Mouse (Mus musculus) erythroblast, embryonic 14.5 days (primary cell): Measurements from ENCODE around the gene Entpd6. TPM values are rescaled to one million over a fixed set of nuclear protein-coding genes. Genes with fewer than 3 reads are reported as not detected.

Source experiments
- H3K27me3 ChIP-seq: 2 replicates; pipeline ENCODE4 v1.6.1; 2012; ENCODE audit warnings: inconsistent platforms; ENCODE audit not compliant: control insufficient read depth
- H3K36me3 ChIP-seq: 2 replicates; pipeline ENCODE4 v1.6.1; 2012; ENCODE audit warnings: mild to moderate bottlenecking, inconsistent platforms; ENCODE audit not compliant: control insufficient read depth
- H3K4me1 ChIP-seq: 2 replicates; pipeline ENCODE4 v1.6.1; 2012; ENCODE audit warnings: inconsistent platforms; ENCODE audit not compliant: control insufficient read depth
- H3K4me3 ChIP-seq: replicated peaks from 2 replicates; pipeline ENCODE3; 2012; ENCODE audit warnings: moderate library complexity, mild to moderate bottlenecking, inconsistent platforms
- H3K9me3 ChIP-seq: 2 replicates; pipeline ENCODE4 v1.6.1; 2012; ENCODE audit warnings: low read length, inconsistent platforms, mixed read lengths; ENCODE audit not compliant: control insufficient read depth
- GATA1 ChIP-seq: IDR thresholded peaks from 2 replicates; pipeline ENCODE4 v1.6.1; 2012; ENCODE audit warnings: low read length, inconsistent platforms, mixed read lengths
- TAL1 ChIP-seq: IDR thresholded peaks from 3 replicates; pipeline ENCODE4 v1.6.1; 2012; ENCODE audit warnings: low read length, inconsistent platforms, mixed read lengths
- polyA plus RNA-seq: library from polyadenylated mRNA; stranded (reverse); fragments of >175 nt; gene quantifications from 2 replicates; pipeline ENCODE4 v1.2.3, GENCODE M21; 2012

Entpd6 gene
- polyA plus RNA-seq, 1 experiment: 0.37 TPM

- TF ChIP-seq TAL1 (no peak), GATA1 (no peak)
- Histone ChIP-seq H3K27me3 (peaks cover 4% of the 10 kb centered on the region), H3K36me3 (peaks cover 10% of the 10 kb centered on the region), H3K4me1 (peaks cover 18% of the 10 kb centered on the region), H3K4me3 (no peak overlapping the region), H3K9me3 (no peaks in the 10 kb centered on the region)
Measured at GRCm38 (mm10) chr2:150750129-150750979, 1.5 kb downstream of the Entpd6 start.

GRCm38 (mm10) chr2:150755016-150755415, 6.2 kb downstream of the Entpd6 start:
- Histone ChIP-seq H3K36me3 (peaks cover 18% of the 10 kb centered on the region), H3K9me3 (no peaks in the 10 kb centered on the region)
- TF ChIP-seq TAL1 (no peak), GATA1 (no peak)

GRCm38 (mm10) chr2:150761476-150761875, 12.6 kb downstream of the Entpd6 start:
- Histone ChIP-seq H3K9me3 (no peaks in the 10 kb centered on the region), H3K27me3 (no peaks in the 10 kb centered on the region), H3K4me1 (no peaks in the 10 kb centered on the region), H3K4me3 (no peak overlapping the region), H3K36me3 (peaks cover 23% of the 10 kb centered on the region)
- TF ChIP-seq GATA1: no peak
- no peak for TF ChIP-seq TAL1

More at GRCm38 (mm10) chr2:150755016-150755415, 6.2 kb downstream of the Entpd6 start:
- peaks cover 1% of the 10 kb centered on the region for H3K4me1 ChIP-seq
- no peaks in the 10 kb centered on the region for H3K27me3 ChIP-seq
- H3K4me3 ChIP-seq: no peak overlapping the region

GRCm38 (mm10) chr2:150765619-150766018, 16.8 kb downstream of the Entpd6 start:
- H3K36me3 ChIP-seq: peaks cover 18% of the 10 kb centered on the region
- H3K4me1 ChIP-seq: peaks cover 14% of the 10 kb centered on the region
- H3K27me3 ChIP-seq: no peaks in the 10 kb centered on the region
- H3K9me3 ChIP-seq: no peaks in the 10 kb centered on the region
- TF ChIP-seq TAL1 (no peak), GATA1 (no peak)
- H3K4me3 ChIP-seq: no peak overlapping the region

GRCm38 (mm10) chr2:150766083-150766862, 17.4 kb downstream of the Entpd6 start:
- no peak overlapping the region for H3K4me3 ChIP-seq
- H3K4me1 ChIP-seq: peaks cover 15% of the 10 kb centered on the region
- no peak for TF ChIP-seq TAL1
- TF ChIP-seq GATA1: no peak
- peaks cover 20% of the 10 kb centered on the region for H3K36me3 ChIP-seq
- H3K9me3 ChIP-seq: no peaks in the 10 kb centered on the region
- no peaks in the 10 kb centered on the region for H3K27me3 ChIP-seq

GRCm38 (mm10) chr2:150768678-150769077, 19.8 kb downstream of the Entpd6 start:
- Histone ChIP-seq H3K9me3 (no peaks in the 10 kb centered on the region), H3K27me3 (no peaks in the 10 kb centered on the region), H3K4me3 (no peak overlapping the region), H3K36me3 (peaks cover 14% of the 10 kb centered on the region), H3K4me1 (peaks cover 22% of the 10 kb centered on the region)
- TF ChIP-seq TAL1 (no peak), GATA1 (no peak)

GRCm38 (mm10) chr2:150770747-150771146, 21.9 kb downstream of the Entpd6 start:
- no peaks in the 10 kb centered on the region for H3K9me3 ChIP-seq
- H3K4me1 ChIP-seq: peaks cover 22% of the 10 kb centered on the region
- TF ChIP-seq TAL1: no peak
- TF ChIP-seq GATA1: no peak
- H3K27me3 ChIP-seq: no peaks in the 10 kb centered on the region
- H3K36me3 ChIP-seq: peaks cover 14% of the 10 kb centered on the region
- H3K4me3 ChIP-seq: no peak overlapping the region

GRCm38 (mm10) chr2:150771169-150771568, 22.3 kb downstream of the Entpd6 start:
- TF ChIP-seq TAL1 (no peak), GATA1 (no peak)
- H3K4me1 ChIP-seq: peaks cover 22% of the 10 kb centered on the region
- H3K9me3 ChIP-seq: no peaks in the 10 kb centered on the region
- H3K4me3 ChIP-seq: no peak overlapping the region
- no peaks in the 10 kb centered on the region for H3K27me3 ChIP-seq
- peaks cover 14% of the 10 kb centered on the region for H3K36me3 ChIP-seq

GRCm38 (mm10) chr2:150771996-150772395, 23.2 kb downstream of the Entpd6 start:
- Histone ChIP-seq H3K9me3 (no peaks in the 10 kb centered on the region), H3K4me1 (peaks cover 22% of the 10 kb centered on the region), H3K27me3 (no peaks in the 10 kb centered on the region), H3K36me3 (peaks cover 14% of the 10 kb centered on the region), H3K4me3 (no peak overlapping the region)
- TF ChIP-seq GATA1: no peak
- TF ChIP-seq TAL1: no peak
